Mouse (Mus musculus): ENCODE results near the gene Aldh18a1. TPM values are rescaled to one million over a fixed set of nuclear protein-coding genes. Genes with fewer than 3 reads are reported as not detected.

Aldh18a1 gene
- 9.3 and 10.6 TPM in 2 replicates for polyA plus RNA-seq (2012; rRNA removed)

GRCm38 (mm10) chr19:40588293-40588654 is at the start of gene Aldh18a1:
Gene Aldh18a1, minus strand, starts transcription at chr19:40588463.

GRCm38 (mm10) chr19:40611830-40612506 is 23.7 kb upstream of the Aldh18a1 start, which contains the start of the genes Tctn3 and Entpd1:
Gene Tctn3, minus strand, starts transcription at chr19:40612233.
Gene Entpd1, plus strand, starts transcription at chr19:40612366.

GRCm38 (mm10) chr19:40513632-40514078 is 74.6 kb downstream of the Aldh18a1 start, which contains the start of gene Sorbs1:
Gene Sorbs1, minus strand, starts transcription at chr19:40513779.

Other genes with a start within 250 kb of the Aldh18a1 start
- 10.7 and 11.0 TPM in 2 replicates for gene Sorbs1, start 74.7 kb downstream of the Aldh18a1 start, polyA plus RNA-seq (2012; rRNA removed)
- 2.5 TPM in 2 replicates for gene Tctn3, start 23.8 kb upstream of the Aldh18a1 start, polyA plus RNA-seq (2012; rRNA removed)
- 2.9 and 4.7 TPM in 2 replicates for gene Entpd1, start 23.9 kb upstream of the Aldh18a1 start, polyA plus RNA-seq (2012; rRNA removed)
- gene Cc2d2b, start 160.3 kb upstream of the Aldh18a1 start, polyA plus RNA-seq (2012; rRNA removed): 0.01 TPM in 1 of 2 replicates, not detected in the other
- 2.0 and 2.2 TPM in 2 replicates for gene Ccnj, start 242.8 kb upstream of the Aldh18a1 start, polyA plus RNA-seq (2012; rRNA removed)

Data from stomach, adult 2 months (tissue).